ENCODE assay signal across 8 mouse cellular contexts in the genomic region with DNA sequence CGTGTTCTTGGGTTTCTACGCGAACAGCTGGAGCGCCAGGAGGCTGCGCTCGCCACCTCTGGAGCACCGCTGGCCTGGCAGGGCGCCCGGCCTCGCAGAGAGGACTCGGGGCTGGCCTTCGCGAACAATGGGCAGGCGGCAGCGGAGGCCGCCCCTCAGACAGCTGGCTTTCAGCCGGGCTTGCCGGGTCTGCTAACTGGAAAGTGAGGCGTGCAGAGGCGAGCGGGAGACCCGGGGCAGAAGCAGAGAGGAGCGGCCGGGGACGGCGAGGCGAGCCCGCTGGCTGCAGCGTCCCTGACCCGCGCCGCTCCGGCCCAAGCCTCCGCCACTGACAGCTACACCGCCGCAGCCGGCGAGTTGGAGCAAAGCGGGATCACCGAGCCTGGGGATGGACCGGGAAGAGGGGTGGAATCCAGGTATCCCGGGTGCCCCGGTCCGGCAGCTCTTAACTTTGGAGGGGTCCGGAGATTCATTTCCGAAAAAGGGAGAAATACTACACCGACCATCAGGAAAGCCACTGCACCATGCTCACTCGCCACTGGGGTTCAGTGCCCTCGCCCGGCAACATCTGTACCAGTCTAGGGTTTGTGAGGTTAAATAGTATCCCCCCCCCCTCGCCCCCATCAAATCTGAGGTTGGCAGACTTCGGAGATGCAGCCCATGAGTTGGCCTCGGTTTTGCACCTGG. TPM values are rescaled to one million over a fixed set of nuclear protein-coding genes. Genes with fewer than 3 reads are reported as not detected.
DNase-seq lines count a peak whose midpoint lies in the region; ATAC-seq and TF ChIP-seq lines count a peak whose summit lies in the region.

No protein-coding gene starts in this region.

- H3K36me3 ChIP-seq in CH12.LX (replicated peaks in 1 of 2; ENCODE audit: control insufficient read depth in 1 of 2, insufficient read depth in 1 of 2, low read length in 1 of 2), result no peaks in the 10 kb centered on the region
- no peaks in the 10 kb centered on the region for H3K36me3 ChIP-seq in embryonic facial prominence, embryonic 15.5 days
- H3K36me3 ChIP-seq in heart, embryonic 12.5 days, result no peaks in the 10 kb centered on the region
- H3K36me3 ChIP-seq in kidney, embryonic 15.5 days, result no peaks in the 10 kb centered on the region
- no peaks in the 10 kb centered on the region for H3K36me3 ChIP-seq in liver, embryonic 15.5 days (replicated peaks)

- peaks cover 6% of the 10 kb centered on the region for H3K9me3 ChIP-seq in CH12.LX (replicated peaks; ENCODE audit: low read length)
- H3K9me3 ChIP-seq in embryonic facial prominence, embryonic 15.5 days (replicated peaks), result no peaks in the 10 kb centered on the region
- H3K9me3 ChIP-seq in heart, embryonic 12.5 days (replicated peaks), result no peaks in the 10 kb centered on the region
- H3K9me3 ChIP-seq in kidney, embryonic 15.5 days (replicated peaks), result no peaks in the 10 kb centered on the region
- no peaks in the 10 kb centered on the region for H3K9me3 ChIP-seq in liver, embryonic 15.5 days (replicated peaks)

- H3K4me2 ChIP-seq in CH12.LX (ENCODE audit: insufficient read depth, low read depth, poor library complexity, severe bottlenecking), result peak overlapping the region; percentile 48
- H3K4me2 ChIP-seq in embryonic facial prominence, embryonic 15.5 days (replicated peaks), result peak overlapping the region; percentile 85
- H3K4me2 ChIP-seq in heart, embryonic 12.5 days, result peak overlapping the region; percentile 85
- H3K4me2 ChIP-seq in kidney, embryonic 15.5 days, result peak overlapping the region; percentile 98
- H3K4me2 ChIP-seq in liver, embryonic 15.5 days, result peak overlapping the region; percentile 71

- no peaks in the 10 kb centered on the region for H3K79me2 ChIP-seq in CH12.LX (replicated peaks; ENCODE audit: control insufficient read depth, extremely low read depth, insufficient read depth, poor library complexity, severe bottlenecking)

- no peak for TF ChIP-seq POLR2A in CH12.LX (IDR thresholded peaks at IDR 0.05; ENCODE audit: low read depth, low read length)
- TF ChIP-seq POLR2A in olfactory bulb, adult 2 months (IDR thresholded peaks at IDR 0.05; ENCODE audit: insufficient read depth, low read depth, low read length), result no peak

- H3K27me3 ChIP-seq in CH12.LX (replicated peaks), result no peaks in the 10 kb centered on the region
- peaks cover 20% of the 10 kb centered on the region; the same call in 1 of the 2 replicates for H3K27me3 ChIP-seq in embryonic facial prominence, embryonic 15.5 days
- peaks cover 6% of the 10 kb centered on the region for H3K27me3 ChIP-seq in heart, embryonic 12.5 days (replicated peaks)
- H3K27me3 ChIP-seq in kidney, embryonic 15.5 days, result peaks cover 74% of the 10 kb centered on the region
- H3K27me3 ChIP-seq in liver, embryonic 15.5 days, result peaks cover 94% of the 10 kb centered on the region

- no peak for TF ChIP-seq EP300 in CH12.LX (IDR thresholded peaks at IDR 0.05; ENCODE audit: low read length)

- DNase-seq in CH12.LX (ENCODE audit: extremely low read depth) (peak; percentile 3), adipocyte (ENCODE audit: low spot score) (no peak)
- DNase-seq in adrenal gland, postnatal 14 days, result peak; percentile 83

- no peak overlapping the region for H3K9ac ChIP-seq in CH12.LX (ENCODE audit: insufficient read depth, low read depth)
- peak overlapping the region; percentile 66 for H3K9ac ChIP-seq in embryonic facial prominence, embryonic 15.5 days
- peak overlapping the region; percentile 88 for H3K9ac ChIP-seq in heart, embryonic 12.5 days
- H3K9ac ChIP-seq in kidney, embryonic 15.5 days, result peak overlapping the region; percentile 73
- H3K9ac ChIP-seq in liver, embryonic 15.5 days, result no peak overlapping the region

- peak overlapping the region in 2 of 3 experiments; percentile 51 to 60 for H3K4me3 ChIP-seq in CH12.LX (replicated peaks in 1 of 3; ENCODE audit: low read depth in 2 of 3, low read length in 2 of 3, poor library complexity in 1 of 3)
- H3K4me3 ChIP-seq in embryonic facial prominence, embryonic 15.5 days (replicated peaks), result peak overlapping the region; percentile 76
- H3K4me3 ChIP-seq in heart, embryonic 12.5 days, result peak overlapping the region; percentile 93
- H3K4me3 ChIP-seq in kidney, embryonic 15.5 days (replicated peaks), result peak overlapping the region; percentile 87
- H3K4me3 ChIP-seq in liver, embryonic 15.5 days (replicated peaks), result peak overlapping the region; percentile 50
- peak overlapping the region; percentile 96 for H3K4me3 ChIP-seq in olfactory bulb, adult 2 months (ENCODE audit: insufficient read depth, low read depth, low read length)

- H3K4me1 ChIP-seq in CH12.LX (ENCODE audit: control insufficient read depth in 1 of 2, insufficient read depth in 2 of 2), result no peaks in the 10 kb centered on the region
- H3K4me1 ChIP-seq in embryonic facial prominence, embryonic 15.5 days, result peaks cover 24% of the 10 kb centered on the region
- peaks cover 27% of the 10 kb centered on the region for H3K4me1 ChIP-seq in heart, embryonic 12.5 days (replicated peaks)
- H3K4me1 ChIP-seq in kidney, embryonic 15.5 days, result peaks cover 36% of the 10 kb centered on the region
- H3K4me1 ChIP-seq in liver, embryonic 15.5 days (replicated peaks), result peaks cover 5% of the 10 kb centered on the region; the same call in 1 of the 2 replicates
- peaks cover 8% of the 10 kb centered on the region; the same call in 1 of the 2 replicates for H3K4me1 ChIP-seq in olfactory bulb, adult 2 months (ENCODE audit: control insufficient read depth, insufficient read depth, low read length)

- peak; percentile 41 for ATAC-seq in embryonic facial prominence, embryonic 15.5 days (ENCODE audit: insufficient number of reproducible peaks, low FRiP score, low TSS enrichment, low read depth)
- peak; percentile 46 for ATAC-seq in heart, embryonic 12.5 days (ENCODE audit: insufficient number of reproducible peaks, low FRiP score)
- ATAC-seq in kidney, embryonic 15.5 days (replicated peaks; ENCODE audit: low FRiP score), result peak; percentile 46; the same call in 1 of the 2 replicates
- ATAC-seq in liver, embryonic 15.5 days (ENCODE audit: insufficient read depth), result no peak

- no peak for TF ChIP-seq CTCF in CH12.LX (conservative IDR thresholded peaks at IDR 0.05 in 1 of 2, IDR thresholded peaks at IDR 0.05 in 1 of 2; ENCODE audit: low read depth in 2 of 2, low read length in 2 of 2)
- no peak for TF ChIP-seq CTCF in olfactory bulb, adult 2 months (IDR thresholded peaks at IDR 0.05; ENCODE audit: insufficient read depth, low read depth, low read length)

- no peak overlapping the region for H3K27ac ChIP-seq in CH12.LX (ENCODE audit: insufficient read depth, low read depth)
- peak overlapping the region; percentile 88 for H3K27ac ChIP-seq in embryonic facial prominence, embryonic 15.5 days (replicated peaks)
- H3K27ac ChIP-seq in heart, embryonic 12.5 days (ENCODE audit: poor library complexity, severe bottlenecking), result peak overlapping the region; percentile 31; the same call in 1 of the 2 replicates
- H3K27ac ChIP-seq in kidney, embryonic 15.5 days, result peak overlapping the region; percentile 79
- H3K27ac ChIP-seq in liver, embryonic 15.5 days (replicated peaks), result no peak overlapping the region
- H3K27ac ChIP-seq in olfactory bulb, adult 2 months (ENCODE audit: insufficient read depth, low read depth, low read length), result peak overlapping the region; percentile 9

- TF ChIP-seq RAD21 in CH12.LX (IDR thresholded peaks at IDR 0.05; ENCODE audit: low read depth, low read length), result no peak

- in situ Hi-C loops in CH12.LX (cut with MboI; ENCODE audit: low pct_ligation_motif_present, low pct_unique_long_range_greater_than_20kb, low sequenced_read_pairs), result no loop called here

- dilution Hi-C loops in CH12.LX (cut with MboI; ENCODE audit: extremely low pct_ligation_motif_present, extremely low pct_unique_long_range_greater_than_20kb, low sequenced_read_pairs), result no loop called here

- under 1% methylated on average over 48 of the region's 53 CpGs for WGBS in embryonic facial prominence, embryonic 15.5 days
- WGBS in heart, embryonic 12.5 days, result under 1% methylated on average over 53 of the region's 53 CpGs
- WGBS in kidney, embryonic 15.5 days, result under 1% methylated on average over 53 of the region's 53 CpGs
- WGBS in liver, embryonic 15.5 days (ENCODE audit: insufficient replicate concordance), result under 1% methylated on average over 53 of the region's 53 CpGs
- under 1% methylated on average over 53 of the region's 53 CpGs for WGBS in olfactory bulb, adult 2 months

RNA-seq across cellular contexts. Expression of gene Sobp, which starts 1.0 kb away (rescaled TPM):
- total RNA-seq in CH12.LX (2012; rRNA removed), result 0.04 TPM in 2 replicates
- total RNA-seq in CH12.LX (2014; rRNA removed), result 0.08 and 0.22 TPM in 2 replicates
- 0.56 and 0.77 TPM in 2 replicates for polyA plus RNA-seq in CH12.LX (2012; ENCODE audit: insufficient read length, low read depth)
- 4.4 and 4.6 TPM in 2 replicates for total RNA-seq in adrenal gland, postnatal 14 days (2021)
- 3.5 and 3.7 TPM in 2 replicates for polyA plus RNA-seq in embryonic facial prominence, embryonic 15.5 days (2015; fragmentation: Nextera tagmentation; extraction: Ambion mirVana)
- polyA plus RNA-seq in heart, embryonic 12.5 days (2016; fragmentation: Nextera tagmentation; extraction: Ambion mirVana), result 2.8 and 3.1 TPM in 2 replicates
- 2.1 TPM in 2 replicates for polyA plus RNA-seq in kidney, embryonic 15.5 days (2015; fragmentation: Nextera tagmentation; extraction: Ambion mirVana)
- 0.03 and 0.09 TPM in 2 replicates for polyA plus RNA-seq in liver, embryonic 15.5 days (2015; fragmentation: Nextera tagmentation; extraction: Ambion mirVana)
- not detected in 2 replicates for polyA plus RNA-seq in olfactory bulb, adult 2 months (2012; ENCODE audit: insufficient read depth, insufficient read length, low replicate concordance, missing spikeins)

RNA-seq across cellular contexts. Expression of gene 9030612E09Rik, which starts 1.2 kb away (rescaled TPM):
- total RNA-seq in CH12.LX (2012; rRNA removed) (not detected in 2 replicates), CH12.LX (2014; rRNA removed) (0.15 TPM in 1 of 2 replicates, not detected in the other)
- not detected in 2 replicates for polyA plus RNA-seq in CH12.LX (2012; ENCODE audit: insufficient read length, low read depth)
- total RNA-seq in adrenal gland, postnatal 14 days (2021), result 0.19 TPM in 1 of 2 replicates, not detected in the other
- polyA plus RNA-seq in embryonic facial prominence, embryonic 15.5 days (2015; fragmentation: Nextera tagmentation; extraction: Ambion mirVana), result 1.6 and 1.7 TPM in 2 replicates
- polyA plus RNA-seq in heart, embryonic 12.5 days (2016; fragmentation: Nextera tagmentation; extraction: Ambion mirVana), result 0.23 and 0.45 TPM in 2 replicates
- 0.71 and 0.96 TPM in 2 replicates for polyA plus RNA-seq in kidney, embryonic 15.5 days (2015; fragmentation: Nextera tagmentation; extraction: Ambion mirVana)
- polyA plus RNA-seq in liver, embryonic 15.5 days (2015; fragmentation: Nextera tagmentation; extraction: Ambion mirVana), result not detected in 2 replicates
- polyA plus RNA-seq in olfactory bulb, adult 2 months (2012; ENCODE audit: insufficient read depth, insufficient read length, low replicate concordance, missing spikeins), result not detected in 2 replicates

RNA-seq across cellular contexts. Expression of gene Pdss2, which starts 48.0 kb away (rescaled TPM):
- total RNA-seq in CH12.LX (2012; rRNA removed) (11.1 and 12.5 TPM in 2 replicates), CH12.LX (2014; rRNA removed) (17.9 and 18.4 TPM in 2 replicates)
- polyA plus RNA-seq in CH12.LX (2012; ENCODE audit: insufficient read length, low read depth), result 13.2 and 14.3 TPM in 2 replicates
- total RNA-seq in adrenal gland, postnatal 14 days (2021), result 16.6 and 17.2 TPM in 2 replicates
- 10.2 and 11.2 TPM in 2 replicates for polyA plus RNA-seq in embryonic facial prominence, embryonic 15.5 days (2015; fragmentation: Nextera tagmentation; extraction: Ambion mirVana)
- 12.2 and 12.3 TPM in 2 replicates for polyA plus RNA-seq in heart, embryonic 12.5 days (2016; fragmentation: Nextera tagmentation; extraction: Ambion mirVana)
- polyA plus RNA-seq in kidney, embryonic 15.5 days (2015; fragmentation: Nextera tagmentation; extraction: Ambion mirVana), result 14.5 and 15.3 TPM in 2 replicates
- 6.7 and 7.6 TPM in 2 replicates for polyA plus RNA-seq in liver, embryonic 15.5 days (2015; fragmentation: Nextera tagmentation; extraction: Ambion mirVana)
- polyA plus RNA-seq in olfactory bulb, adult 2 months (2012; ENCODE audit: insufficient read depth, insufficient read length, low replicate concordance, missing spikeins), result not detected in 2 replicates

Comparison
In these comparisons a context has a peak if more than half of its experiments do, and no peak if none do; other contexts are left out.
1. H3K27ac ChIP-seq: peak in embryonic facial prominence, embryonic 15.5 days (single experiment), heart, embryonic 12.5 days (single experiment), kidney, embryonic 15.5 days (single experiment) and olfactory bulb, adult 2 months (single experiment); none in CH12.LX (single experiment) and liver, embryonic 15.5 days (single experiment).
2. H3K4me2 ChIP-seq: peak in every context shown above with its lines; median percentile 98 in kidney, embryonic 15.5 days; 85 in embryonic facial prominence, embryonic 15.5 days; 85 in heart, embryonic 12.5 days; 71 in liver, embryonic 15.5 days; 48 in CH12.LX.
3. H3K9ac ChIP-seq: peak in embryonic facial prominence, embryonic 15.5 days (single experiment), heart, embryonic 12.5 days (single experiment) and kidney, embryonic 15.5 days (single experiment); none in CH12.LX (single experiment) and liver, embryonic 15.5 days (single experiment).
4. Peak in every context shown above with its lines, with median percentiles within 50 percentile points of each other: H3K4me3 ChIP-seq.